Mouse (Mus musculus) embryonic facial prominence, embryonic 15.5 days (tissue): Measurements from ENCODE around the gene 3110082I17Rik. TPM values are rescaled to one million over a fixed set of nuclear protein-coding genes. Genes with fewer than 3 reads are reported as not detected.

Experiments
- microRNA counts: library from miRNA; unstranded; fragments of <30 nt; microRNA quantifications from one replicate; lab custom pipeline; 2016
- microRNA-seq: library from miRNA; unstranded; fragments of <30 nt; microRNA quantifications from one replicate; pipeline ENCODE4, GENCODE M21; 2016; ENCODE audit warnings: borderline number of aligned reads
- polyA plus RNA-seq: library from polyadenylated mRNA; unstranded; fragments of >200 nt; fragmentation: Nextera tagmentation; extraction: Ambion mirVana; gene quantifications from 2 replicates; pipeline ENCODE4 v1.2.1, GENCODE M21; 2015

3110082I17Rik gene
- polyA plus RNA-seq, 1 experiment from 2014 or later: 35.8 TPM

MicroRNAs encoded within 50 kb of the gene (microRNA counts, 519-probe panel; counts per million panel counts)
- microRNA mmu-miR-339-3p (lab: Ali Mortazavi, UCI) (not detected), microRNA mmu-miR-339-5p (lab: Ali Mortazavi, UCI) (not detected)

Small RNA genes lying within 50 kb of the gene (microRNA-seq; reads per million reads assigned to microRNA genes)
- gene Mir339: 467 reads per million, percentile 70 among the genes with 10 or more reads in this experiment

Other genes with a start within 250 kb of the 3110082I17Rik start
- gene Get4, start 208.2 kb downstream of the 3110082I17Rik start, polyA plus RNA-seq: 148 and 154 TPM in 2 replicates
- 2.5 and 2.9 TPM in 2 replicates for gene Adap1, start 134.9 kb downstream of the 3110082I17Rik start, polyA plus RNA-seq
- 97.5 and 100 TPM in 2 replicates for gene Cox19, start 109.1 kb downstream of the 3110082I17Rik start, polyA plus RNA-seq
- 24.0 and 32.3 TPM in 2 replicates for gene Cyp2w1, start 107.9 kb downstream of the 3110082I17Rik start, polyA plus RNA-seq
- gene Gpr146, start 82.8 kb downstream of the 3110082I17Rik start, polyA plus RNA-seq: 2.9 and 3.4 TPM in 2 replicates
- gene C130050O18Rik, start 55.2 kb downstream of the 3110082I17Rik start, polyA plus RNA-seq: 4.2 and 4.6 TPM in 2 replicates
- gene Gper1, start 37.4 kb downstream of the 3110082I17Rik start, polyA plus RNA-seq: 3.8 and 4.2 TPM in 2 replicates
- 10.2 and 14.6 TPM in 2 replicates for gene Zfand2a, start 24.0 kb upstream of the 3110082I17Rik start, polyA plus RNA-seq
- 4.6 and 9.8 TPM in 2 replicates for gene Uncx, start 83.0 kb upstream of the 3110082I17Rik start, polyA plus RNA-seq